Mouse (Mus musculus): ENCODE data around the gene Tmem59l. TPM values are rescaled to one million over a fixed set of nuclear protein-coding genes. Genes with fewer than 3 reads are reported as not detected.

Gene Tmem59l
- total RNA-seq, 2 experiments from 2014 or later: 318 to 351 TPM

DNA sequence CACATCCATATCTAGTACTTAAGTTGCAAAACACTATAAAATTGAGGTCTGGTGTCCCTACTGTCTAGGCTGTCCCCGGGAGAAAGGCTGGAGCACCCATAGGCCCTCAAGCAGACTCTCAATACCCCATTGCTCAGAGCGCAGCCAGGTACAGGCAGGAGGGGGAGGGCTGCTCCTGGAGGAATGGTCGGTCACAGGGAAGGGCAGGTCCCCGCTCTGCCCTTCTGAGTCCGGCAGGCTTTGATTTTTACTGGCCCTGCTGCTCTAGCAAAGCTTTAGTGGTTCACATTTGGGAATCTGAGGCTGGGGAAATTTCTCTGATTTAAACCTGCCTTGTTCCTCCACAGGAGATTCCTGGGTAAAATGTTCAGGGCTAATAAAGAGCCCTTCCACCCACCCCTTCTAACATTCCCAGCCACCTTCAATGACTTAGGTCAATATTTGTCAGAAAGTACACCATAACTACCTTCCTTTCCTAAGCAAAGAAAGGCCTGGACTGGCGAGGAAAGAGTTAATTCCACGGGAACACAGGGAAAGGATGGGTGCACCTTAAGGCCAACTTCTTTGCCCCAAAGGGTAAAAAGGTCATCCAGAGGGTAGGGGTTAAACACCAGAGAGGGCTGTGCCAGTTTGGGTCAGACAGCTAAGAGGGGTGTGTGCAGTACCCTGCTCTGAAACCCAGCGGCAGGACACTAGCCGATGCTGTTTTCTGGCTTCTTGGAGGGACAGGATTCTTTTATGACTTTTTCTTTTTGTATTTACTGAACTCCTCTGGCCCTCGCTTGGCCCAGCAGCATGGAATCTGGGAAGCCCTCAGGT lies 3.1 kb upstream of the Tmem59l start:
- DNase-seq (ENCODE audit: extremely low spot score in 1 of 2, low spot score in 1 of 2): no peak

DNA sequence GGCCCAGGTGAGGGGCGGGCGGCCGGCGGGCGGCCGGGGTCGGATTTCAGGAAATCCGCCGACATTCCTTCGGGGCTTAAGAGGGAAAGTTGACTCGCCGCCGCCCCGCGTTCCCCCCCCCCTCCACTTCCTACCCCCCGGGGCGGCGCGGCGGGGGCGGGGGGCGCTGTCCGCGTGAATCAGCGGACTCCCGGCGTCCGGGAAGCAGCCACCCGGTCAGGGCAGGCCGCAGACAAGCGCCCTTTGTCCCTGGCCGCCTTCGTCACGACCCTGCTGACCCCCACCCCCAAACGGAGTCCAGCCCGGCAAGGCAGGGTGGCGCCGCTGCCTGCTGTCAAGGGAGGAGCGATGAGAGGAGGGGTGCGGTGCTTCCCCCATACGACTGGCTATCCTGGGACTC lies 2.4 kb upstream of the Tmem59l start:
- no peak for DNase-seq (ENCODE audit: extremely low spot score in 1 of 2, low spot score in 1 of 2)

DNA sequence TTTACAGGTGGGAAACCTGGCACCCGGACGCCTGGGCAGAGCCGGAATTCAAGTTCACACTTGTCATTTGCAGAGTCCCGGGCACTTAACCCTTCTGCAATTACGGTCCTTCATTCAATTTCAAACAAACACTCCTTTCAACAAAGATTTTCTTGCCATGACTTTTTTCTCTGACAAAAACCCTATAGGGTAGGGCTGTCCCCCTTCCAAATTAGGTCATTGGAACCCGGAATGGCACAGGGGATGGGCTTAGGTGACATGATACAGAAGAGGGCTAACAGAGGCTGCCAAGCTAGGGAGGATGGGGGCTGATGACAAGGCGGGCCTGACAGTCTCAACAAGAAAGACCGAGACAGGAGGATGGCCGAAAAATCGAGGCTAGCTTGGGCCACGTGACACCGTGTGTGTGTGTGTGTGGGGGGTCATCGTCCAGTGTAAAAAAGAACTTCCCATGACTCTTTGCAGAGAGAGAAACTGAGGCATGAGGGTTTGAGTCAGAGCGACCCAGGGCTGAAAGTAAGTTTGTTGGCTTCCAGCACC lies 1.8 kb upstream of the Tmem59l start:
- DNase-seq (ENCODE audit: extremely low spot score in 1 of 2, low spot score in 1 of 2): no peak

DNA sequence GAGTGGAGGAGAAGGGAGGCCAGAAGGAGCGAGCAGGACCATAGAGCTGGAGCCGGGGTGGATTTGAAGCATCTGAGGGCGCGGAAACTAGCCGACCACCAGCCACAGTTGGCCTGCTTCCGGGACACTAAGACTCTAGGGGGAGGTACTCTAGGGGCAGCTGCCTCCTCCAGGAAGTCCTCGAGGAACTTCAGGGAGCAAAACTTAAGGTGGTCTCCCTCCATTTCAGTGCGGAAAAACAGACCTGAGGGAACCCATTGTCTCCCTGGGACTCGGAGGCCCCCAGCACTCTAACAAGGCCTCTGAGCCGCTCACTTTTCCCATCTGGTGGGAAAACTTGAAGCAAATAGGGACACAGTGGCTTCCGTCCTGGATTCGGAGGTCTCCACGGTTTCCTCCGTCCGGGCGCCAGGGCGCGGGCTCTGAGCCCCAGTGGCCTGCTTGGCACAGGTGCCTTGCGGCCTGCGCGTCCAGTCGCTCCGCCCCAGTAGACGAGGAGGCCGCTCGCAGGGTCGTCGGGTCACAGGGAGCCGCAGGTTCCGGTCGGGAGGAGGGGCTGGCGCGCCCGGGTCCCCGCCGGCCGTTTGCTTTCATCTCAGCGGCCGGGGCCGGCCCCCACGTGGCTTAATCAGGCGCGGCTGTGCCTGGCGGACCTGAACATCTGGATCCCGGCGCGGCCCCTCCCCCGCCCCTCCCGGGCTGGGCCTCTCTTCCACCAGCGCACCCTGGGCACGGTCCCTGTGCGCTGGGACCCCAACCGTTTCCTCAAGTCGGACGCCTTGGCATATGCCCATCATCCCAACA lies 1.0 kb upstream of the Tmem59l start:
- no peak for DNase-seq (ENCODE audit: extremely low spot score in 1 of 2, low spot score in 1 of 2)

DNA sequence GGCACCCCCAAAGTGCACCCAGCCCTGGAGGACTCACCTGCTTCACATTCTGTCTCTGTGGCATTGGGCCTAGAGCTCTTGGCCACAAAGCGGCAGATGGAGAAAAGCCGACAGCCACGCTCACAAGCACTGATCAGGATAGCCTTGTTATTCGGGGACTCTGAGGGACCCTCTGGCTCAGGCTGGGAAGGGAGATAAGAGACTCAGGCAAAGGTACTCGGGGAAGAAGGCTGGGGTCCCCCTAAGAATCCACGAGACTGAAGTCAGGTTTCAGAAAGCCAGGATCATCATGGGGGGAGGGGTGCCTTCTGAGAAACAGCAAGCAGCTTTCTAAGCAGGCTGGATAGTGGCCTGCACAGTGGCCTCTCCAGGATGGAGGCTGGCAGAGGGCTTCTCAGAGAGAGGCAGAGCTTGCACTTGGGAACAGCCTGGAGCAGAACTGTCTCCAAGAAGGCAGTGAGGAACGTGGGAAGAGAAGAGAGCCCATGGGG lies 922 bp downstream of the Tmem59l start:
- DNase-seq (ENCODE audit: extremely low spot score in 1 of 2, low spot score in 1 of 2): no peak

DNA sequence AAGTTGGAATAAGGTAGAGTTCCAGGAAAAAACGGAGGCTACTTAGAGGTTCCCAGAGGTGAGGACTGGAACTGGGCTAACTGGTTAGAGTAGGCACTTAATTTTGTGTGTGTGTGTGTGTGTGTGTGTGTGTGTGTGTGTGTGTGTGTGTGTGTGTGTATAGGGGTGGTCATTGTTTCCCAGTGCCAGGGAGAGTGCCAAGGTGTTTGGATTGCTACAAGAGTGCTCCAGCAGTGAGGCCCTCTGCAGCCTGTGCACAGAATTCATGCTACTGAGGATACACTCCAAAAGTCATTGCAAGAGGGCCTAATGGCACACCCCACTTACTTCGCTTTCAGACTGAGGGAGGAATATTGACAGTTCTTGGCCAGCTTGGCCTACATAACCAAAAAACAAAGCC lies 4.2 kb downstream of the Tmem59l start:
- no peak for DNase-seq (ENCODE audit: extremely low spot score in 1 of 2, low spot score in 1 of 2)

DNA sequence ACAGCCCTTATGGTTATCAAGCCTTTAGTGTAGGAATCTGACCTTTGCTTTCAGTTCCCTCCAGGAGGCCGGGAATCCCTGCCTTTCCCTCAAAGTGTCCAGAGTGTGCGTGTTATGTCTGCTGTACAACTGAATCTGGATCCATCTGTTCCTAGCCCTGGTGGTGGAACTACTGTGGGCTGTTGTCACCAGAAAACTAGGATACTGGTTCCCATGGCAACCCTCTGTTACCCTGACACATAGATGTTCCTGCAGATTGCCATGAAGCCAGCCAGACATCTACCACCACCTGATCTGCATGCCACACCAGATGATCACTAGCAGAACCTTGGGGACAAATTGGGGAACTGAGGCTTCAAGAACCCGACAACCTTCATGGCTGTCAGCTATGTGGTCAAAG lies 5.2 kb downstream of the Tmem59l start:
- no peak for DNase-seq (ENCODE audit: extremely low spot score in 1 of 2, low spot score in 1 of 2)

DNA sequence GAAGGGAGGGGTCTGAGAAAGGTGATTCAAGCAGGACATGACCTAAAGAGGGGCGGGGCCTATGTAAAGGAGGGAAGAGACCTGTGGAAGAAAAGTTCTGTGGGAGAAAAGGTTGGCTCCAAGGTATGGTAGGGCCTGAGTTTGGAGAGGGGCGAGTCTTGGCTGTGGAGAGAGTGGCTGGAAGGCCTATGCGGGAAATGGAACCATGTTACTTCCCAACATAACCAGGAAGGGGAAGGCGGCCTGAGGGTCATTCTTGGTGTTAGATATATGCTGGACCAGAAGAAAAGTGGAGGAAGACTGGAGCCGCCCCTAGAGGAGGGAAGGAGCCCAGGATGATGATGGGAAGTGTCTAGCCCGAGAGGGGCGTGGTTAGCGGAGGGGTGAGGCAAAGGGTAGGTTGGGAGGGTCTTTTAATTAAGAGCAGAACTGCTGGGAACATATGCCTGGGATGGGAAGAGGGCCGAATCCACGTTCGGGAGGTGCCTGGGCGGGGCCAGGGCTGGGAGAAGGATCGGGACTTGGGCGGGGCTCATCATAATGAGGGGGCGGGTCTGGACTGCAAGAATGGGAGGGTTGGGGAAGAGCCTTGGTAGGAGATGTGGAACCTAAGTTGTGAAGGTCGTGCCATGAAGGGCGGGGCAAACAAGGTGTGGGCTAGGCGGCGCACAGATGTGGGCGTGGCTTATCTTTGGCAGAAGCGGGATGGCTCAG lies 9.7 kb downstream of the Tmem59l start:
- DNase-seq (ENCODE audit: extremely low spot score in 1 of 2, low spot score in 1 of 2): no peak

DNA sequence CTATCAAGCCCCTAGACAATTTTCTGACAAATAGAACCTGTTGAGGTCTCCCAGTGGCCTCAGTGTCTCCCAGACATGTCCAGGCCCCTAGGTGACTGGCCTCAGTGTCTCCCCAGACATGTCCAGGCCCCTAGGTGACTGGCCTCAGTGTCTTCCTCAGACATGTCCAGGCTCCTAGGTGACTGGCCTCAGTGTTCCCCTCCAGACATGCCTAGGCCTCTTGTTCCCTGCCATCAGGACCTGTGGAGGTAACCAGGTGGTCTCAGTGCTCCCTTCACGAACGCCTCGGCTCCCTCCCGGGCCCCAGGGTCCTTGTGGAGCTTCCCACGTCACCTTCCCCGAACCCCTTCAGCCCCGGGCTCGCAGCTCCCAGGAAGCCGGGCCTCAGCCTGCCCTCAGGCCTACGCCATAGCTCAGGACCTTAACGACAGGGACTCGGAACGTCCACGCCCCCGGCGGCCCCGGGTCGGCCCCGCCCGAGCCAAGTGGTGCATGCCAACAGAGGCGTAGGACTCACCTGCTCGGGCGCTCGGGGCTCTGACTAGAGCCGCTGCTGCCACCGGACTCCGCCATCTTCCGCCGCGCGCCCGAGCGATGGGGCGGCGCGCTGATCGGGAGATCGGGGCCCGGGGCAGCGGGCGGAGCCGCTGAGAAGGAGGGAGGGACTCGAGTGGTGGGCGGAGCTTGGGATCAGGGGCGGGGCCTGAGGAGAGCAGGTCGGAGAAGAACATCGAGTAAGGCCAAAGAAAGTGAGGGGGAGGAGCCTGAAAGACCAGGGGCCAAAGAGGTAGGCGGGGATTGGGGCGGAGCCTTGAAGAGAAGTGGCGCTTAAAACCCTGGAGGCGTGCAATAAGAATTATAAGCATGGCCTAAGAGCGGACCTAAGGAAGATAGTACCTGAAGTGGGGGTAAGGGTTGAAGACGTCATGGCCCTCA lies 10.6 kb downstream of the Tmem59l start, which contains the start of gene Klhl26:
TSS of gene Klhl26 (minus strand) at position 636 of the 936 bp plus-strand sequence.
- peak; percentile 68 to 74 for DNase-seq (ENCODE audit: extremely low spot score in 1 of 2, low spot score in 1 of 2)

DNA sequence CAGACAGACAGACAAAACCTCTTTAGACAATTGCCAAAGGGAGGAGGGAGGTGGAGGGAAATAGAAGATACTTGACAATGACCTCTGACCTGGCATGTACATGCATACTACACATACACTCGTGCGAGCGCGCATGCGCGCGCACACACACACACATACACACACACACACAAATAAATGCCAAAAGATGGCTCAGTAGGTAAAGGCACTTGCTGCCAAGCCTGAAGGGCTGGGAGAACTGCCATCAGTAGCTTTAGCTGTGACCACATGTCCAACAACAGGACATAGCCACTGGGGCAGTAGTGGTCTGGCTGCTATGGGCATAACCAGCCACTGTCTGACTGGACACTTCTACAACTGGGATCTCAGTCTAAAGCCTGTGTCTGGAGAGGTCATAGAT lies 15.3 kb downstream of the Tmem59l start:
- DNase-seq (ENCODE audit: extremely low spot score in 1 of 2, low spot score in 1 of 2): no peak

DNA sequence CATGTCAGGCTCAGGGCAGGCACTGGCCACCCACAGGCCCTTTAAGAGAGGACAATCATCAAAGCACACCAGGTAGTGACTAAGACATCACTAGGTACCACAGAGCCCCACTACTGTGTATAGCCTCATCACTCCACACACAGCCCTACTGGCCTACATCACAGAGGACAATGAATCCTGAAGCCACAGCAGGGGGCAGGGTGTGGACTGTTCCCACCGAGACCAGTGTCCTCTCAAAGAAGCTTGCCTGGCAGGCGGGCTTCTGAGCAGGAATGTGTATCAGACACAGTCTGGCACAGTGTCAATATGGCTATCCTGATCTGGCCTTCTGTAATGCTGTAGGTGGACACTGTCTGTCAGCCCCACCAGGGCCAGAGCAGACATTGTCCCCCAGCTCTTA lies 17.2 kb downstream of the Tmem59l start:
- DNase-seq (ENCODE audit: extremely low spot score in 1 of 2, low spot score in 1 of 2): no peak

DNA sequence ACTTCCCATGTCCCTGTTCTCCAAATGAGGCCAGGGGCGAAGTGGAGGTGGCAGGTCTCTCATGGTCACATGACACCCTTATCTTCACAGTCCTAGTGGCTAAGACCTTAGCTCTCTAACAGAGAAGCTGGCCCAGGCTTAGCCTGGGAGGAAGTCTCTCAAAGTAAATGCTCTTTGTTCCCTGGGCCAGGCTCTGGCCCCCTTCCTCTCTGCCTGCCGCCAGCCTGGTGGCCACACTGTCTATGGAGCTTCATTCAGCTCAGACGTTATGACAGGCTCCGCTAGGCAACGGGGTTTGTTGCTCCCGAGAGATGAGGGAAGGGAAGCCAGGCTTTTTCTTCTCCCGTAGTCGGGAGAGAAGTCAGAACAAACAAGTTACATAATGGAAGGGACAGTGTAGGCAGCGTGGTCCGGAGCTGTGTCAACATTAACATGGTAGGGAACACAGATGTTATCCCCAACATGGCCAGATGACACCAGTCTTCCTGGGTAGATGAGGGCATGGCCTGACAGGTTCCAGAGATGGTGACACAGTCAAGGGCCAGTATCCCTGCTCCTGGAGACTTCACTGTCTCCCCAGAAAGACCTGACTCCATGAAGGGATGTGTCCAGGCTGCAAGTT lies 17.8 kb downstream of the Tmem59l start:
- DNase-seq (ENCODE audit: extremely low spot score in 1 of 2, low spot score in 1 of 2): no peak

DNA sequence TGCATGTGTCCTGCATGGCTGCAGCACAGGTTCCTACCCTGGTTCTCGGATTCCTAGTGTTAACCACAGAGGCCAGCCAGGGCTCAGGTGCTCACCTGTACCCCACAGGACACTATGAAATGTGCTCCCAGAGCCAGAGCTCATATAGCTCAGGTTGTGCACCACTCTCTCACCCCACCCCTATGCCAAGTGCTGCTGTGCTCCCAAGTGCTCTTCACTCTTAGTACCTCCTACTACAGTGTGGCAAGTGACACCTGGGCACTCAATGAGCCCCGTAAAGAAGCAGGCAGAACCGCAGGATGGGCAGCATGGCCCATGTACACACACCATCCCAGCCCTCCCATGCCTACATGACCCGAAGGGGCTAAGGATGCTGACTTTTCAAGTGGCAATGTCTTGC lies 18.4 kb downstream of the Tmem59l start:
- no peak for DNase-seq (ENCODE audit: extremely low spot score in 1 of 2, low spot score in 1 of 2)

DNA sequence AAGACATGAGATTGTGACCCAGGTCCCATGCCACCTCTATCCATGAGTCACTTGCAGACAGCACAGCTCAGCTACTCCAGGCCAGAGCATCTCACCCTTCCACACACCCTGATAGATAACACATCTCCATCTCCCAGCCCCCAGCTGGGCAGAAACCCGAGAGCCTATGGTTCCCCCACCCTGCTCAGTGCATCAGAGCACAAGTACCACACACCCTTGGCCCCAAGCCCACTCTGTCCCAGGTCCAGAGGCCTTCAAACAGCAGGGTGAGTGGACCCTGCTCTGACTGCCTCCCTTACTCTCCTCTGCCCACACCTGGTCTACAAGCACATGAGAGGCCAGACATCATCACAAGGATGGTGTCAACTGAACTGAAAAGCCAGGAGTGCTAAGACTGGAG lies 19.3 kb downstream of the Tmem59l start:
- DNase-seq (ENCODE audit: extremely low spot score in 1 of 2, low spot score in 1 of 2): no peak

DNA sequence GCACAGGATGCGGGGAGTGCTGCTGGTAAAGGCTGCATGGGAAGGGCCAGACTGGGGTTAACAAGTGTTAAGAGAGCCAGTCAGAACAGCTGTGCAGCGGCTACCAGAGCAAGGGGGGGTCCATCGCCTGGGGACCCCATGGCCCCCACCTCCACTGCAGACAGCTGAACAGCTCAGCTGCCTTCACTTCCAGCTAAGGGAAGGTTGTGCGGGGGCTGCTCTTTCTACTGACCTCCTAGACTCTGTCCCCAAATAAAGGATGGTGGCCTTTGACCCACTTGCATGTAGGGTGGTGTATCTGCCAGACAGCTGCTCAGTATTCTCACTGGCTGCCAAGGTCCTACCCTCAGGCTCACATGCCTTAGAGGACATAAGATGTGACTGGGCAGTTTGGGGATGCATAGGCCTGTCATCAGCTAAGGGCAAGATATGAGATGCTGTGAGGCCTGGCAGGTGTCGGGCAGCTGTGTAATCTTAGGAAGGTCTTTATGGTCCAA lies 19.9 kb downstream of the Tmem59l start:
- no peak for DNase-seq (ENCODE audit: extremely low spot score in 1 of 2, low spot score in 1 of 2)

DNA sequence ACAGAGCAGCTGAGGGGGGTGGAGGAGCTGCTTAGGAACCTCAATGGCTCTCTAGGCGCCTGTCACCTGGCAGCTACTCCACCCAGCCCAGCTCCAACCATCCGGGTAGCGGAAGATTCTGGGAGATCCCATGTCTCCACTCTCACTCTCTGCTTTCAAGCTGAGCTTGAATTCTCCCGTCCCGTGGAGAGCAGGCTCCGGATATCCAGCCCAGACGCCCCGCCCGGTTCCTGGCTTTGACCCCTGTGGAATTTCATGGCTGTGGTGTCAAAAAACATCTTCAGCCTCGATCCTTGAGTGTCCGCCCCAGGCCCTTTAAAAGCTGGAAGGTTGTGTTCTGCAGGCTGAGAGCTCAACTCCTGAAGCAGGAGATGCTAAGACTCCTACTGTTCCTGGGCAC lies 20.4 kb downstream of the Tmem59l start:
- no peak for DNase-seq (ENCODE audit: extremely low spot score in 1 of 2, low spot score in 1 of 2)

DNA sequence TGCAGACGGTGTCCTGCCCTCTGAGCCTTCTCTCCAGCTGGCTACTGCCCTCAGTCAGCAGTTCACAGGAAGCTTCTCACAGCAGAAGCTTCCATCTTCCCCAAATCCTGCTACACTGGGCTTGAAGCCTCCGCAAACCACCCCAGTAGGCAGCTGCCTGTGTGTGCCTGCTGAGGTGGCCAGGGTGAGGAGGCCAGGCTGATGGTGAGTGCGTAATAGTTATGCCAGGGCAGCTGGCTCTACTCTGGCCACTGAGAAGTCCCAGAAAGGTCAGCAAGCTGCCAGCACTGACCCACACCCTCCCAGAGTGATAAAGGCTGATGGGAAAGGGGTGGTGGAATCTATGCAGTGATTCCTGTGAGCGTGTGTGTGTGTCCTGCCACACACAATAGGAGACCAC lies 20.9 kb downstream of the Tmem59l start:
- no peak for DNase-seq (ENCODE audit: extremely low spot score in 1 of 2, low spot score in 1 of 2)

DNA sequence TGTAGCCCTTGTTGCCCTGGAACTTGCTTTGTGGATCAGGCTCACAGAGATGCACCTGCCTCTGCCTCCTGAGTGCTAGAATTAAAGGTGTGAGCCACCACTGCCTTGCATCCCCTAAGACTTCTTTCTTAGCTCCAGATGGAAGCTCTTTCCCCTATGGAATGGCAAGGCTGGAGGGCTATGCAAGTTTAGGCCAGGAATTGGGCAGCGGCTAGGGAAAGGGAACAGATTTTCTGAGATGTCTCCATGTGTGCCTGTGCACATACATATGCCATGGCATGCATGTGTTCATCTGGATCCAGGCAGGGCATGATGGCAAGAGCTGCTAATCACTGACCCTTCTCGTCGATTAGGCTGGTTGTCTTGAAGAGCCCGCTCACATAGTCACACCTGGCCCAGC lies 21.5 kb downstream of the Tmem59l start:
- DNase-seq (ENCODE audit: extremely low spot score in 1 of 2, low spot score in 1 of 2): no peak

DNA sequence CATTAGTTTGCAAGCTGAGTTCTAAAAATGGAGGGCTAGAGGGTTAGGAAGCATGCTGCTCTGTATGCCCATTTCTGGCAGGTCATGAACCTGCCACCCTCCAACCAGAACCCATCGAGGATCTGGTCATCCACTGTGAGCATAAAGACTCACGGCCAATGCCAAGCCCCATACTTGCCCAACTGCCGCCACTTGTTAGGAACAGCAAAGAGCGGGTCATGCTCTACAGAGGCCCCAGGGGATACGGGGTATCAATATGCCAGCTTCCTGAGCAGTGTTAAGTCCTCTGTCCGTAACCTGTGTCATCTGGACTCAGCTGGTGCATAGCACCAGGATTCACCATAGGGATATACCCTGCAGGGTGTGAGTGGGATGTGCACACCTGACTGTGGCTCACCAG lies 23.0 kb downstream of the Tmem59l start:
- no peak for DNase-seq (ENCODE audit: extremely low spot score in 1 of 2, low spot score in 1 of 2)
